Mouse (Mus musculus): ENCODE results near the gene B4galt3. TPM values are rescaled to one million over a fixed set of nuclear protein-coding genes. Genes with fewer than 3 reads are reported as not detected.

The B4galt3 gene
- polyA plus RNA-seq, 1 experiment = 55.1 TPM

GRCm38 (mm10) chr1:171227879-171228278 is 42.2 kb upstream of the B4galt3 start:
- no peak for TF ChIP-seq POLR2A (IDR thresholded peaks at IDR 0.05; ENCODE audit: low read depth, low read length)
- TF ChIP-seq CTCF (IDR thresholded peaks at IDR 0.05; ENCODE audit: borderline replicate concordance, insufficient read depth, low read length) = no peak
- no peak overlapping the region for H3K4me3 ChIP-seq (ENCODE audit: insufficient read depth, low read length)
- H3K27ac ChIP-seq (ENCODE audit: insufficient read depth, low read length) = no peak overlapping the region
- no peaks in the 10 kb centered on the region for H3K4me1 ChIP-seq (ENCODE audit: control insufficient read depth, insufficient read depth, low read length)

GRCm38 (mm10) chr1:171229750-171230149 is 40.4 kb upstream of the B4galt3 start:
- Histone ChIP-seq H3K4me1 (ENCODE audit: control insufficient read depth, insufficient read depth, low read length) (no peaks in the 10 kb centered on the region), H3K4me3 (ENCODE audit: insufficient read depth, low read length) (no peak overlapping the region), H3K27ac (ENCODE audit: insufficient read depth, low read length) (no peak overlapping the region)
- no peak for TF ChIP-seq CTCF (IDR thresholded peaks at IDR 0.05; ENCODE audit: borderline replicate concordance, insufficient read depth, low read length)

- no peak for TF ChIP-seq CTCF (IDR thresholded peaks at IDR 0.05; ENCODE audit: borderline replicate concordance, insufficient read depth, low read length)
- no peaks in the 10 kb centered on the region for H3K4me1 ChIP-seq (ENCODE audit: control insufficient read depth, insufficient read depth, low read length)
- H3K27ac ChIP-seq (ENCODE audit: insufficient read depth, low read length) = no peak overlapping the region
- H3K4me3 ChIP-seq (ENCODE audit: insufficient read depth, low read length) = no peak overlapping the region
Observed at GRCm38 (mm10) chr1:171230215-171230614, 39.9 kb upstream of the B4galt3 start.

- Histone ChIP-seq H3K4me3 (ENCODE audit: insufficient read depth, low read length) (no peak overlapping the region), H3K4me1 (ENCODE audit: control insufficient read depth, insufficient read depth, low read length) (no peaks in the 10 kb centered on the region), H3K27ac (ENCODE audit: insufficient read depth, low read length) (no peak overlapping the region)
- no peak for TF ChIP-seq POLR2A (IDR thresholded peaks at IDR 0.05; ENCODE audit: low read depth, low read length)
- TF ChIP-seq CTCF (IDR thresholded peaks at IDR 0.05; ENCODE audit: borderline replicate concordance, insufficient read depth, low read length) = no peak
Observed at GRCm38 (mm10) chr1:171231844-171232243, 38.3 kb upstream of the B4galt3 start.

GRCm38 (mm10) chr1:171232348-171232747 is 37.8 kb upstream of the B4galt3 start:
- TF ChIP-seq CTCF (IDR thresholded peaks at IDR 0.05; ENCODE audit: borderline replicate concordance, insufficient read depth, low read length) = no peak
- no peak for TF ChIP-seq POLR2A (IDR thresholded peaks at IDR 0.05; ENCODE audit: low read depth, low read length)
- Histone ChIP-seq H3K4me3 (ENCODE audit: insufficient read depth, low read length) (no peak overlapping the region), H3K4me1 (ENCODE audit: control insufficient read depth, insufficient read depth, low read length) (no peaks in the 10 kb centered on the region), H3K27ac (ENCODE audit: insufficient read depth, low read length) (no peak overlapping the region)

GRCm38 (mm10) chr1:171232800-171233730 is 37.1 kb upstream of the B4galt3 start:
- no peak for TF ChIP-seq POLR2A (IDR thresholded peaks at IDR 0.05; ENCODE audit: low read depth, low read length)
- TF ChIP-seq CTCF (IDR thresholded peaks at IDR 0.05; ENCODE audit: borderline replicate concordance, insufficient read depth, low read length) = no peak
- no peak overlapping the region for H3K4me3 ChIP-seq (ENCODE audit: insufficient read depth, low read length)
- H3K4me1 ChIP-seq (ENCODE audit: control insufficient read depth, insufficient read depth, low read length) = no peaks in the 10 kb centered on the region

GRCm38 (mm10) chr1:171234126-171234525 is 36.0 kb upstream of the B4galt3 start, which contains the start of gene Fcer1g:
Gene Fcer1g (minus strand): TSS chr1:171234365.
- TF ChIP-seq CTCF (IDR thresholded peaks at IDR 0.05; ENCODE audit: borderline replicate concordance, insufficient read depth, low read length) = no peak
- TF ChIP-seq POLR2A (IDR thresholded peaks at IDR 0.05; ENCODE audit: low read depth, low read length) = no peak
- 0 out of 2 replicates have a peak within 1 kb of the TSS, but pooled peaks have one; percentile 31 for H3K27ac ChIP-seq (ENCODE audit: insufficient read depth, low read length)
- no peak within 1 kb of the TSS for H3K4me3 ChIP-seq (ENCODE audit: insufficient read depth, low read length)
- H3K4me1 ChIP-seq (ENCODE audit: control insufficient read depth, insufficient read depth, low read length) = no peaks in the 10 kb centered on the region

More at GRCm38 (mm10) chr1:171232800-171233730, 37.1 kb upstream of the B4galt3 start:
- 0 out of 2 replicates have a peak overlapping the region, but pooled peaks have one; percentile 31 for H3K27ac ChIP-seq (ENCODE audit: insufficient read depth, low read length)

GRCm38 (mm10) chr1:171234538-171234937 is 35.6 kb upstream of the B4galt3 start:
- H3K27ac ChIP-seq (ENCODE audit: insufficient read depth, low read length) = no peak overlapping the region
- no peaks in the 10 kb centered on the region for H3K4me1 ChIP-seq (ENCODE audit: control insufficient read depth, insufficient read depth, low read length)
- TF ChIP-seq POLR2A (IDR thresholded peaks at IDR 0.05; ENCODE audit: low read depth, low read length) (no peak), CTCF (IDR thresholded peaks at IDR 0.05; ENCODE audit: borderline replicate concordance, insufficient read depth, low read length) (no peak)
- no peak overlapping the region for H3K4me3 ChIP-seq (ENCODE audit: insufficient read depth, low read length)

GRCm38 (mm10) chr1:171235791-171236190 is 34.3 kb upstream of the B4galt3 start:
- Histone ChIP-seq H3K4me3 (ENCODE audit: insufficient read depth, low read length) (no peak overlapping the region), H3K4me1 (ENCODE audit: control insufficient read depth, insufficient read depth, low read length) (no peaks in the 10 kb centered on the region), H3K27ac (ENCODE audit: insufficient read depth, low read length) (no peak overlapping the region)
- no peak for TF ChIP-seq POLR2A (IDR thresholded peaks at IDR 0.05; ENCODE audit: low read depth, low read length)
- no peak for TF ChIP-seq CTCF (IDR thresholded peaks at IDR 0.05; ENCODE audit: borderline replicate concordance, insufficient read depth, low read length)

- Histone ChIP-seq H3K4me1 (ENCODE audit: control insufficient read depth, insufficient read depth, low read length) (no peaks in the 10 kb centered on the region), H3K4me3 (ENCODE audit: insufficient read depth, low read length) (no peak overlapping the region), H3K27ac (ENCODE audit: insufficient read depth, low read length) (no peak overlapping the region)
- TF ChIP-seq POLR2A (IDR thresholded peaks at IDR 0.05; ENCODE audit: low read depth, low read length) = no peak
- TF ChIP-seq CTCF (IDR thresholded peaks at IDR 0.05; ENCODE audit: borderline replicate concordance, insufficient read depth, low read length) = no peak
Observed at GRCm38 (mm10) chr1:171237438-171237837, 32.7 kb upstream of the B4galt3 start.
